Mouse (Mus musculus): Measurements from ENCODE around the gene Dapk1. TPM values are rescaled to one million over a fixed set of nuclear protein-coding genes. Genes with fewer than 3 reads are reported as not detected.
A peak's percentile ranks its signal among the peaks of the same experiment; 100 is the strongest.

Gene Dapk1
- polyA plus RNA-seq, 1 experiment from 2014 or later, result 21.4 TPM

GRCm38 (mm10) chr13:60616036-60616435 lies 14.3 kb downstream of the Dapk1 start:
- H3K4me2 ChIP-seq, result no peak overlapping the region

DNA sequence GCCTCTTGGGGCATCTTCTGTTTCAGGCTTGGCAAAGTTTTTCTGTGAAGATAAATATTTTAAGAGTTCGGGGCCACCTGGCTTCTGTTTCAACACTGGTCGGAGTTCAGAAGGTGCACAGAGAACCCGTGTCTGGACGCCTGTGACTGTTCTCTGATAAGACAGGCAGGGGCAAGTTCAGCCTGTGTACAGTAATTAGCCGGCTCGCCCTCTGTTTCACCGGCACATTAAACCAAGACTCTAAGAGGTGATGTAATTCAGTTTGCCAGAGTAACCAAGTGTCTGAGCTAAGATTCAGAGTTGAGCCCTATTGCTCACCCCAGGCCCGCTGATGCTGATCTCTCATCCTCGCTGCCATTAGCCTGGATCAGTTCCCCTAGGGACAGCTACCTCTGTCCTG lies 16.5 kb downstream of the Dapk1 start:
- Histone ChIP-seq H3K9me3 (no peaks in the 10 kb centered on the region), H3K27me3 (no peaks in the 10 kb centered on the region), H3K9ac (replicated peaks) (no peak overlapping the region), H3K4me3 (replicated peaks) (no peak overlapping the region), H3K4me1 (replicated peaks) (peaks cover 57% of the 10 kb centered on the region), H3K36me3 (no peaks in the 10 kb centered on the region), H3K27ac (no peak overlapping the region), H3K4me2 (no peak overlapping the region)
- 31% methylated on average over 9 of the region's 9 CpGs for WGBS
- ATAC-seq (ENCODE audit: insufficient number of reproducible peaks, insufficient read depth, low FRiP score, low TSS enrichment, low read depth), result no peak

More at GRCm38 (mm10) chr13:60616036-60616435, 14.3 kb downstream of the Dapk1 start:
- Histone ChIP-seq H3K4me3 (replicated peaks) (no peak overlapping the region), H3K27me3 (no peaks in the 10 kb centered on the region), H3K4me1 (replicated peaks) (peaks cover 50% of the 10 kb centered on the region), H3K9me3 (no peaks in the 10 kb centered on the region), H3K36me3 (0 out of 2 replicates have a peak, but pooled peaks cover 12% of the 10 kb centered on the region), H3K27ac (no peak overlapping the region), H3K9ac (replicated peaks) (no peak overlapping the region)
- WGBS, result 61% methylated on average over 6 of the region's 6 CpGs
- ATAC-seq (ENCODE audit: insufficient number of reproducible peaks, insufficient read depth, low FRiP score, low TSS enrichment, low read depth), result no peak

DNA sequence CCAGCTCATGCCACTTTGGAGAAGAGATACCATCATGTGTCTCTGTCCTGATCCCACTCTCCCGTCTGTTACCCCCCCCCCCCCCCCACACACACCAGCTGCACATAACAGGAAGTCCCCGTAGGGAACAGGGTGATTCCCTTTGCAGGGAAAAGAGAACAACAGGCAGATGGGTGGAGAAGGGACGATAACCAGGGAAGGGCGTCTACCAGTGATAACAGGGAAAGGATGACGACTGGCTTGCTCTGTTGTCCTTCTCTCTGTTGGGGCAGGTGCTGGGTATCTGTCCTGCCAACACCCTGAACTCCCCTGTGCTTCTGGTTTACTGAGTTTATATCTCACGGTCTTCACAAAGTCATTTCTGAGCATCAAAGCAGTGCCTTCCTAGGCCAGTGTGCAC lies 18.0 kb downstream of the Dapk1 start:
- WGBS, result 44% methylated on average over 6 of the region's 6 CpGs
- Histone ChIP-seq H3K4me1 (replicated peaks) (peaks cover 56% of the 10 kb centered on the region), H3K27me3 (no peaks in the 10 kb centered on the region), H3K27ac (no peak overlapping the region), H3K4me3 (replicated peaks) (no peak overlapping the region), H3K36me3 (no peaks in the 10 kb centered on the region), H3K9me3 (no peaks in the 10 kb centered on the region), H3K4me2 (no peak overlapping the region), H3K9ac (replicated peaks) (no peak overlapping the region)
- ATAC-seq (ENCODE audit: insufficient number of reproducible peaks, insufficient read depth, low FRiP score, low TSS enrichment, low read depth), result no peak

GRCm38 (mm10) chr13:60621411-60621965 lies 19.7 kb downstream of the Dapk1 start:
- 21% methylated on average over 4 of the region's 4 CpGs for WGBS
- H3K4me2 ChIP-seq, result no peak overlapping the region
- H3K27ac ChIP-seq, result 0 out of 2 replicates have a peak overlapping the region, but pooled peaks have one; percentile 26
- no peaks in the 10 kb centered on the region for H3K27me3 ChIP-seq
- no peaks in the 10 kb centered on the region for H3K36me3 ChIP-seq
- no peak for ATAC-seq (ENCODE audit: insufficient number of reproducible peaks, insufficient read depth, low FRiP score, low TSS enrichment, low read depth)
- no peak overlapping the region for H3K9ac ChIP-seq (replicated peaks)
- no peak overlapping the region for H3K4me3 ChIP-seq (replicated peaks)
- H3K4me1 ChIP-seq (replicated peaks), result peaks cover 52% of the 10 kb centered on the region
- H3K9me3 ChIP-seq, result no peaks in the 10 kb centered on the region

- no peak for ATAC-seq (ENCODE audit: insufficient number of reproducible peaks, insufficient read depth, low FRiP score, low TSS enrichment, low read depth)
- Histone ChIP-seq H3K36me3 (no peaks in the 10 kb centered on the region), H3K27ac (0 out of 2 replicates have a peak overlapping the region, but pooled peaks have one; percentile 5), H3K4me2 (no peak overlapping the region), H3K27me3 (no peaks in the 10 kb centered on the region), H3K4me1 (replicated peaks) (peaks cover 14% of the 10 kb centered on the region), H3K4me3 (replicated peaks) (no peak overlapping the region), H3K9ac (replicated peaks) (no peak overlapping the region), H3K9me3 (no peaks in the 10 kb centered on the region)
- 60% methylated on average over 7 of the region's 7 CpGs for WGBS
These were observed 23.8 kb downstream of the Dapk1 start for GRCm38 (mm10) chr13:60625581-60625980.

- no peak overlapping the region for H3K27ac ChIP-seq
- no peak overlapping the region for H3K4me3 ChIP-seq (replicated peaks)
- no peak overlapping the region for H3K9ac ChIP-seq (replicated peaks)
- H3K9me3 ChIP-seq, result no peaks in the 10 kb centered on the region
- ATAC-seq (ENCODE audit: insufficient number of reproducible peaks, insufficient read depth, low FRiP score, low TSS enrichment, low read depth), result no peak
- no peaks in the 10 kb centered on the region for H3K36me3 ChIP-seq
- H3K4me2 ChIP-seq, result no peak overlapping the region
- WGBS, result 43% methylated on average over 15 of the region's 15 CpGs
- no peaks in the 10 kb centered on the region; the same call in 1 of the 2 replicates for H3K4me1 ChIP-seq (replicated peaks)
- no peaks in the 10 kb centered on the region for H3K27me3 ChIP-seq
These were observed 26.3 kb downstream of the Dapk1 start for GRCm38 (mm10) chr13:60627843-60628656.

DNA sequence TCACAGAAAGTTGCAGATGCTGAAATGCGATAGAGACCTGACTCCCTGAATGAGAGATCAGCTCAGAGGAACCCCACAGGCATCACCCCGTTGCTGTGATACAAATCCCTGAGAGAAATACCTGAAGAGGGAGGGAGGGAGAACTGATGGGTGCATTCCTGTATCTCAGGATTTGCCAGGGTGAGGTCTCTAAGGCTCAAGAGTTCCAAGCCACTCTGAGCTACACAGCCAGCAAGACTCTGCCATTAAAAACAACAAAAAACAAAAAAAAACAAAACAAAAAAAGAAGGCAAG lies 26.9 kb downstream of the Dapk1 start:
- Histone ChIP-seq H3K36me3 (no peaks in the 10 kb centered on the region), H3K4me2 (no peak overlapping the region), H3K27me3 (no peaks in the 10 kb centered on the region), H3K27ac (no peak overlapping the region), H3K9me3 (no peaks in the 10 kb centered on the region), H3K9ac (replicated peaks) (no peak overlapping the region), H3K4me3 (replicated peaks) (no peak overlapping the region), H3K4me1 (replicated peaks) (peaks cover 5% of the 10 kb centered on the region; the same call in 1 of the 2 replicates)
- ATAC-seq (ENCODE audit: insufficient number of reproducible peaks, insufficient read depth, low FRiP score, low TSS enrichment, low read depth), result no peak
- WGBS, result 25% methylated on average over 2 of the region's 2 CpGs

- no peak for ATAC-seq (ENCODE audit: insufficient number of reproducible peaks, insufficient read depth, low FRiP score, low TSS enrichment, low read depth)
- Histone ChIP-seq H3K36me3 (no peaks in the 10 kb centered on the region), H3K27me3 (no peaks in the 10 kb centered on the region), H3K4me1 (replicated peaks) (peaks cover 13% of the 10 kb centered on the region), H3K4me2 (no peak overlapping the region), H3K27ac (no peak overlapping the region), H3K9ac (replicated peaks) (no peak overlapping the region), H3K4me3 (replicated peaks) (no peak overlapping the region), H3K9me3 (no peaks in the 10 kb centered on the region)
- WGBS, result 86% methylated on average over 9 of the region's 9 CpGs
These were observed 27.7 kb downstream of the Dapk1 start for GRCm38 (mm10) chr13:60629419-60629818.

DNA sequence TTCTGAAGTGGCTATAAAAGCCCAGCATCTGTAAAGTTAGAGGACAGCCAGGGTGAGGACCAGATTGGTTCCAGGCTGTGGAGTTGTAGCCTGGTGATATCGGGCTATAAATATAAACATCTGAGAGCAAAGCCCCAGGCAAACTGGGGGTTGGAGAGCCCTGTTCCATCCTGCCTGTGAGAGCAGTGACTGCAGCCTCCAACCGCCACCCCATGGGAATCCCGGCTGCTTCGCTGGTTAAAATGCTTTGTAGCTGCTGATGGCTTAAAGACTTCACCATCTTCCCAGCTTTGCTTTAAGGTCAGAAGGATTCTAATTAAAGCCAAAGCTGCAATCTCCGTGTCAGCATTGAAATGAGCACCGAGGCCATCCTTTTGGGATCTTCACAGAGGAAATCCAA lies 32.2 kb downstream of the Dapk1 start:
- ATAC-seq (ENCODE audit: insufficient number of reproducible peaks, insufficient read depth, low FRiP score, low TSS enrichment, low read depth), result no peak
- H3K4me2 ChIP-seq, result peak overlapping the region; percentile 4; the same call in 1 of the 2 replicates
- no peak overlapping the region for H3K4me3 ChIP-seq (replicated peaks)
- no peak overlapping the region for H3K9ac ChIP-seq (replicated peaks)
- H3K36me3 ChIP-seq, result no peaks in the 10 kb centered on the region
- WGBS, result 27% methylated on average over 6 of the region's 6 CpGs
- H3K27ac ChIP-seq, result peak overlapping the region; percentile 14; the same call in 1 of the 2 replicates
- H3K4me1 ChIP-seq (replicated peaks), result peaks cover 14% of the 10 kb centered on the region
- H3K9me3 ChIP-seq, result no peaks in the 10 kb centered on the region
- H3K27me3 ChIP-seq, result no peaks in the 10 kb centered on the region

- Histone ChIP-seq H3K4me3 (replicated peaks) (no peak overlapping the region), H3K9me3 (no peaks in the 10 kb centered on the region), H3K9ac (replicated peaks) (no peak overlapping the region), H3K27ac (no peak overlapping the region), H3K36me3 (no peaks in the 10 kb centered on the region), H3K4me1 (replicated peaks) (peaks cover 14% of the 10 kb centered on the region), H3K4me2 (no peak overlapping the region), H3K27me3 (no peaks in the 10 kb centered on the region)
- ATAC-seq (ENCODE audit: insufficient number of reproducible peaks, insufficient read depth, low FRiP score, low TSS enrichment, low read depth), result no peak
- WGBS, result 74% methylated on average over 6 of the region's 6 CpGs
These were observed 33.9 kb downstream of the Dapk1 start for GRCm38 (mm10) chr13:60635636-60636035.

GRCm38 (mm10) chr13:60639482-60640055 lies 37.8 kb downstream of the Dapk1 start:
- Histone ChIP-seq H3K36me3 (no peaks in the 10 kb centered on the region), H3K27ac (no peak overlapping the region), H3K4me1 (replicated peaks) (no peaks in the 10 kb centered on the region), H3K9ac (replicated peaks) (no peak overlapping the region), H3K9me3 (no peaks in the 10 kb centered on the region), H3K4me2 (no peak overlapping the region), H3K4me3 (replicated peaks) (no peak overlapping the region), H3K27me3 (no peaks in the 10 kb centered on the region)
- ATAC-seq (ENCODE audit: insufficient number of reproducible peaks, insufficient read depth, low FRiP score, low TSS enrichment, low read depth), result no peak
- 77% methylated on average over 11 of the region's 11 CpGs for WGBS
